Mouse (Mus musculus) cerebellum, adult (tissue): ENCODE measurements around the gene Cmss1.

Experiments used
- ATAC-seq: cut with Nextera tagmentation; 2 replicates; pipeline ENCODE4 v1.9.2; 2017; ENCODE audit warnings: mild to moderate bottlenecking, moderate library complexity, mixed read lengths; ENCODE audit not compliant: insufficient number of reproducible peaks, low FRiP score, low TSS enrichment

The Cmss1 gene

DNA sequence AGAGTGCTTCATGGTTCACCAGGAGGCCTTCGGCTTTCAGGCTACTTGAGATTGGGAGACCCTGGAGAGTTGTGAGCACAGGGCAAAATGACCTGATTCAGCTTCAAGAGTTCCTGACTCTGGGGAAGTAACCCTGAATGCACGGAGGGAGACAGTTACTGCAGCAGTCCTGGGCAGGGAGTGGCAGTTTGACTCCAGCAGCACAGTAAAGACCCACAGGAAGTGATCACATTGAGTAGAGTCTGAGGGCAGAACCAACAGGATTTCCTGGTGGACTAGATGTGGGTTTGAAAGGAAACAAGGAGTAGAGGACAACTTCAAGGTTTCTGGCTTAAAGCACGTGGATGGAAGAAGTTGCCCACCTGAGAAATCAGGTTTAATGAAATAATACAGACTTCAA lies 172.0 kb downstream of the Cmss1 start:
- ATAC-seq, result no peak

DNA sequence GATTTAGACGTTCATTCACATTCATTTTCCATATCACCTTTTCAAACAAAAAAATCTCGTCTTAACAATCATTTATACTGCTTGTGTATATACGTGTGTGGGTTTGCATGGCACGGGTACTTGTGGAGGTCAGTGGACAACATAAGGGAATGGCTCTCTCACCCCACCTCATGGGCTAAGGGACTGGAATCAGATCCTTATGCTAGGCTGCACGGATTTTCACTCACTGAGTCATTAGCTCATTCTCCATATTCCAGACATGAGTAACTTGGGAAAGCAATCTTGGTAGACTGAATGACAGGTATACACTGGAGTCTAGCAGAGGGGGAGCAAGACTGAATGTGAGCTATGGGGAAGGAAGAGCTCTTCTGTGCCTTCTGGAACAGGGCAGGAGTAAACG lies 173.0 kb downstream of the Cmss1 start:
- no peak for ATAC-seq

DNA sequence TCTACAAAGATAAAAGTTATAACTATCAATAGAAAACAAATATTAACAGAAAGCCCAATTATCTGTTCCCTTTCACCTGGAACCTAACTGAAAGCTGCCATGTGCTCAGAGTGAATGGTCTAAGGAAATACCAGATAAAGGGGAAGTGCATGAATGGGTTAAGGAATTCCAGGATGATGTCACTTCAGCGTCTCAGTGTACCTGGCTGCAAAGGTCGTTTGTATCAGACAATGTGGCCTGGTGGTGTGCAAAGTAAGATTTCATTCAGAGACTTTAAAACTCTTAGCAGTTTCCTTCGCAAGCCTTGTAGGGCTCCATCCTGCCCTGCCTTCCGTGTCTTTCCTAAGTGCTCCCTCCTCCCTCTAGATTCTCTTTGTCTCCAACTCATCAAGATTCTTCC lies 173.5 kb downstream of the Cmss1 start:
- no peak for ATAC-seq

DNA sequence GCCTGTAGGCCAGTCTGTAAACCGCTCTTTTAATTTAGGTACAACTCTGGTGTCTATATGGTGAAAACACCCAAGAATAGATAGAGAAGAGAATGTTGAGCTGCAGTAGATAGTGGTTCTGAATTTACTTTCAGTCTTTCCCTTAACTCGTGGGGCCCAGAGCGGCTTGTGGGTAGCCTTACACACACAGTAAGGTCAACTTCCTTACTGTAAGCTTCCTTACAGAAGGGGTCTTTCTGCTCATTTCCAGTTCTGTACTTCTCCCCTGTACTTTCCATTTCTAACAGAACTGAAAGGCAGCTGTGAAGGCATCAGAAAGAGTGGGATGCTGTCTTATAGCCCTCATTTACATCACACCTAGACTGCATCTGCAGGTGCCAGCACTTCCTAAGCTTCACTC lies 175.4 kb downstream of the Cmss1 start:
- no peak for ATAC-seq

DNA sequence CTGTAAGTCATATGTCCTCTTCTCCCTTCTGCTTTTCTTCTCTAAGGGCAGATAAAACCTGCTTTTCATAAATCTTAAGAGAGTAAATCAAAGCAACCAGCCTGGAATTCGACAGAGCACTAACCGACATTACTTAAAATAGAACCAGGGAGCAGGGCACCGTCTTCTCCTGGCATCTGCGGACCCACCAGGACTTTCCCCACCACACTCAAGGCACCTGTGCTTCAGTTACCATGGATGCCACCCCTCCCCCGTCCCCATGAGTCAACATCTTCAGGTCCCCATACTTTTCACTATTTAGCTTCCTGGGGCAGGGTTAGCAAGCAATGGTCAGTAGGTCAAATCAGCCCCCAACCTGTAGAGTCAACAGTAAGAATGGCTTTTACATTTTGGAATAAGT lies 177.7 kb downstream of the Cmss1 start:
- no peak for ATAC-seq

DNA sequence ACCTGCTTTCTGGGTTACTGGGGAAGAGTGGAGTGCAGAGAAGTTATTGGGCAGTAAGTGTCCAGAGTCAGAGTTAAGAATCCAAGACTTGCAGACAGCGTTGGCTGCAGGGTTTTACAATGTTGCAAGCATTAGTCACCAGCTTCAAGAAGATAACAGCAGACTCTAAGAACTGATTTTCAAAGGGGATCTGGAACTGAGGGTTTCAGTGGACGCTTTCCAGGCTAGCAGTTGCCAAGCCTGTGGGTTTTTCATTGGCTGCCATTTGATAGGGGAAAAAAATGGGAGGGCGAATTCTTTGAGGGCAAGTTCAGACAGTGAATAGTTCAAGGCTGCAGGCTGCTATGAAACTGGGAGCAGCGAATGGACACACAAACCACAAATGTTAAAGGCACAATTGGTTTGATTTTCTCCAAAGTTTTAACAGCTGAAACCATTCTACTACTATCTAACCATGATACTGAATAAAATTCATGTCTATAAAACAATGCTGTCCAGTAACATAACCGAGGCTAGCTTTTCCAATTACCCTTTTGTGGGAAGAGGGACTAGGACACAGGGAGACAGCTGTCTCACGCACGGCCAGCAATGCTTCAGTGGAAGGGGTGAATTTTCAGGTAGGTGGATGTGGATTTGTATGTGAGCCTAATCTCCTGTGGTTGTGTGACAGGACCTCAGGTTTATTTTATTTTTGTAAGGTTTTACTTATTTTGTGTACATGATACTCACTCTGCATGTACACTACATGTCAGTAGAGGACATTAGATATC lies 179.0 kb downstream of the Cmss1 start:
- no peak for ATAC-seq

DNA sequence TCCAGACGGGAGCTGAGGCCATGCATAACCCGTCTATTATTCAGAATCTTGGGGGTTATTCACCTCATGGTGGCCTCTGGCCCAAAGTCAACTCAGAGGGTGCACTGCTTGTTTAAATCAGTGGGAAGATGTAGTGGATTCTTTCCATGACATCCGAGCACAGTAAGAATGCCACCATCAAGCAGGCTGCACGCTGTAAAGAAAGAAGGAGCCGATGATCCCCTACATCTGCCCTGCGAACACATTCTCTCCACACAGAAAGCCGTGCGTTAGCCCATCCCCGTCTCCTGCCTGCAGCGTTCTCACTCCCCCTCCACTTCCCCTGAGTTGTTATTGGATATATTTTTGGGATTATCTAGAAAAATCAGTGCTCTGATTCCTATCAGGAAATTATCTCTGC lies 180.0 kb downstream of the Cmss1 start:
- no peak for ATAC-seq

DNA sequence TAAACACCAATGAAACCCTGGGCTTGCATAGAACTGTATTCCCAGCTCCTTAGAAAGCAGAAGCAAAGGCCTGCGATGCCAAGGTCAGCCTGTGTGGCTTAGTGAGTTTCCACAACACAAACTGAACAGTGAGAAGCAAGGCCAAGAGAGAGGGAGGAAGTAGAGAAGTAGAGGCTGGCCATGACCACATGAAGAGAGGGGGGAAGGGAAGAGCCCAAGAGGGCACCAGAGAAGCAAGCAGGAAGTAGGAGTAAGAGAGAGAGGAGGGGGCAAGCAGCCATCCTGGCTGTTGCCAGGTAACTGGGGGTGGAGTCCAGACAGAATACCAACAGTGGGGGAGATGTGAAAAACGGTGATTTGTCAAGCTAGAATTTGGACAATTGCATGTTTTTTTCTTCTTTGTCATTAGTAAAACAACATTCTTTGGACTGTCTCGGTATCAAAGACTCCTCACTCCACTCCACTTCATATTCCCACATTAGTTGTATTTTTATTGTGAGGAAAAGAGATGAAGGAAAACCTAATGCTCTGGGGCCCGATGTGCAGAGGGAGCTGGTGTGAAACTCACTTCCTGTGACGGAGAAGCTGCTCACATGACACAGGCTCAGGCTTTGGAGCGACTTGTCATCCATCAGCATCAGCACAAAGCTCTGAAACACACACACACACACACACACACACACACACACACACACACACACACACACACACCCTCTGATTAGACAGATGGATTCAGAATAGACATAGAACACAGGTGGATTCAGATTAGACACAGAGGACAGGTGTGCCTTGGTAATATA lies 183.5 kb downstream of the Cmss1 start:
- no peak for ATAC-seq

DNA sequence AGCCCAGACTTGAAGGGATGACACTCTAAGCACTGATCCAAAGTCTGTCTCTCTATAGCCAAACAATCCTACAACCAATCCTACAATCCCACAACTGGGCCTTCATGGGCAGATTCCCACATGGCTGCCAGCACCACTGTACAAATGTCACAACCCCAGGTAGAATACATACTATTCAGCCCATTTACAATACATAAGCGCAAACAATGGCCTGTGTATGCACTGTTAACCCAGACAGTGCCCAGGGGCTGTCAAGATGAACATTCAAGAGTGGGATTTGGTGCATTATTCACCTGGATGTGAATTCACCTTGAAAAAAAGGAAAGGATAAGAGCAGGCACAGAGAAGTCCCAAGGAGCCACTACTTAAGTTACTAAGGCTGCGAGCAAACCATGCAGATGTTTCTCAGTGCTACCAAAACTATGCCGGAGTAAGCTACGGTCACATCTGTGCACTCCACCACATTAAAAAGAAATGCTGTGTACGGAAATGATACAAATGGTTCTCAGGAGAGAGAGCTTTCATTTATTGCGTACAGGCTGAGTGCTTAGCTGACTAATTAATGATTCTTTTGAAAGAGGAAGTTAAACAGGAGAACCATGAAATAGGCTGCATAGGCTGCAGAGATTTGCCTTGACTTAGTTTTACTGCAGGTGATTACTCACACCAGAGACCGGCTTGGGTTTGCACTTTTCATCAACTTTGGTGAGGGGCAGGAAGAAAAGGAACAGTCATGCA lies 184.8 kb downstream of the Cmss1 start:
- no peak for ATAC-seq

DNA sequence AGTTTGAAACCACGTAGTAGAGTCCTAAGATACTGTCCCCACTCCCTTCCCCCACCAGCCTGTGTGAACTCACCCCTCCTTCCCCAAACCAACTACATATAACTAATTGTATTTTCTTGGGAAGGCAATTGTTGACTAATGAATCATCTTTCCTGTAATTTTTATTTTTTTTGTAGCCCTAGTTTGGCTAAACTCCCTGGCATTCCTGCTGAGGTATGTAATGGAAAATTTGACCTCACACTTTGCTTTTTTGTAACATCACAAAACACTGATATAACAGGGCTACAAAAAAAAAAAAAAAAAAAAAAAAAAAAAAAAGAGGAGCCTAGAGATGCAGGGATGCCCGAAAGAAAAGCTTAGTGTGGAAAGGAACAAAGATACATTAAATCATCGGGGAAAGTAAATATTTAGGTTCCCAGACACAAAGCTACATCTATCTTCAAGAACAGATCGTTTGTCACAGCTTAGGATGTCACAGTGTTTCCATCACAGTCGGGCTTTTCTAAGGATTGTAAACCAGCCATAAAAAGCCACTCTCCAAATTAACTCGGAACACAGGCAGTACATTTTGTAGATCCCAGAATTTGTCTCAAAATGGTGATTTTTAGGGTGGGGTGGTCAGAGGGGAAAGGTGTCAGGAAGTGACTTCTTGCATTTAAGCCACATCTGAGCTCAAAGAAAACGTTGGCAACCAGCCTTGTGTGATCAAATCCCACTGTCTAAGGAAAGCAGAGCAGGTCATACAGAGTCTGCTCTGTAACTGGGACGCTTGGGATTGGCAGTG lies 185.7 kb downstream of the Cmss1 start:
- no peak for ATAC-seq

DNA sequence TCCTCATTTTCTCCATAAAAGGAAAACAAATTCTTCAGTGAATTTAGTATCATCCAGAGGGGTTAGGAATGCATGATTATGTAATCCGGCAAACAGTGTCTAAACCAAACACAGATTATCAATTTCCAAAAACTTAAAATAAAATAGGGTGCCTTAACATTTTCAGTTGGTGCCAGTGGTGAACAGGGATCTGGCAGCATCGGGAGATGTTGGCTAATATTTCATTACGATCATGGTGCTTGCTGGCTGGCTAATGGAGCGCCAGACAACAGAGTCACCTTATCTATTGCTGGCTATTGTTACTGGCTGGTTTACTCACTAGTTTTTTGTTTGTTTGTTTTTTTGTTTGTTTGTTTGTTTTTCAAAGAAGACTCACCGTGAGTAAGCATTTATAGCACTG lies 186.8 kb downstream of the Cmss1 start:
- no peak for ATAC-seq

DNA sequence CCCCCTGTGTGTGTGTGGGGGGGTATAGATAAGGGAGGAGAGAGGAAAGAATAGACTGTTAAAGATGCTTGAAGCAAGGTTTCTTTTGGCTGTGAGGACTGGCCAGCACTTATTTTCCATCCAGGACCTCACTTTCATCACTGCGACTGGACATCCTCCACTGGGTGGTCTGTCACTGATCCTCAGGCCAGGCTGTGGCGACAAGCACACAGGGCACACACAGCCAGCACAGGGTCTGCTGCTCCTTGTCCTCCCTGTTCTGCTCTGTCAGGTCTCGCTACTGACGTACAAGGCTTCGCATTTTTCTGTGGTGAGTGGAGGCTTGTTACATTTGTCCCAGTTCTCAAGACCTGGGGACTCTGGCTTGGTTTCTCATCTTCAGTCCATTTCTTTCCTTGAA lies 187.3 kb downstream of the Cmss1 start:
- ATAC-seq, result no peak

DNA sequence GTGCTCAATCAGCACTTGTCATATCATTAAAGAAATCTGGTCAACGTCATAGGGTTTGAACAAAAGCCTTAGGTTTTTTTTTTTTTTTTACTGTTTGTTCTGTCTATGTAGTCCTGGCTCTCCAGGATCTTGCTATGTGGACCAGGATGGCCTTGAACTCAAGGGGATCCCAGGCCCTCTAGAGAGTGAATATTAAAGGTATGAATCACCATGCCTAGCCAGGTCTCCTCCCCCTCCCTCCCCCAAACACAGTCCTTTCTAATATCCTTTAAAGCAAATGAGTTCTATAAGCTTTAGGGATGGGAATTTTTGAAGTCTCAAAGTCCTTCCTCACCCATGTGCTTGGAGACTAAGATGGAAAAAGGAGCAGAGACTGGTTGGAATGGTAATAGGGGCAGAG lies 188.7 kb downstream of the Cmss1 start:
- ATAC-seq, result no peak

DNA sequence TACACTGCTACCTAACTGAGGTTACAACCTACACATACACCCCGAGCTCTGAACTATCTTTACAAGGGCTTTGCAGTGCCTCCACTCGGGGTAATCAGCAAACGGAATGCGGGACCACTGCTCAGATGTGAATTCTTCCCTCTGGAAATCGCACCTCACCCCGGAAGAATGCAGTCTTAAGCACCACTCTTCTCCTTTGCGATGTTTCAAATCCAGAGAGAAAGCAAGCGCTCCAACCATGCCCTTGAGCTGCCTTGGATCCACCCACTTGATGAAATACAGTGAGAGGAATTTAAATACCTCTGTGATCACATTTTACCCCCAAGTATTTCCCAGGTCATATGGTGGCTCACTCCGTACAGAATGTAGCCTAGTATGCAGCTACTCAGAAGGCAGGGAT lies 189.6 kb downstream of the Cmss1 start:
- no peak for ATAC-seq

DNA sequence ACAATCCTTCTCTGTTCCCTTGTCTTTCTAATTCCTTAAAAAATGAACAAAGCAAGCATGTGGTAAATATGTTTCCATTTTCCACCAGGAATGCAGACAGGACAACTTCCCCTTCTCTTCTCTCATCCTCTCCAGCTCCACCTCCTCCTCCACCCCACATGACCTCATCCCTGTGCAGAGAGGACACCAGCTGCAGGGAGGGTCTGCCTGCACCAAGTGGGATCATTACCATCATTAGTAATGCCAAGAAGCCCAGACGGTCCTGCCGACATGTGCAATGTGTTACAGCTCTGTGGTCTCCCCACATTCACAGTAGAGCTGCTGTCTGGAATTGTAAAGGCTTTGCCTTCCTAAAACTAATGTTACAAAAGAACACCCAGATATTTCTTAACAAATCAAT lies 190.6 kb downstream of the Cmss1 start:
- ATAC-seq, result no peak

DNA sequence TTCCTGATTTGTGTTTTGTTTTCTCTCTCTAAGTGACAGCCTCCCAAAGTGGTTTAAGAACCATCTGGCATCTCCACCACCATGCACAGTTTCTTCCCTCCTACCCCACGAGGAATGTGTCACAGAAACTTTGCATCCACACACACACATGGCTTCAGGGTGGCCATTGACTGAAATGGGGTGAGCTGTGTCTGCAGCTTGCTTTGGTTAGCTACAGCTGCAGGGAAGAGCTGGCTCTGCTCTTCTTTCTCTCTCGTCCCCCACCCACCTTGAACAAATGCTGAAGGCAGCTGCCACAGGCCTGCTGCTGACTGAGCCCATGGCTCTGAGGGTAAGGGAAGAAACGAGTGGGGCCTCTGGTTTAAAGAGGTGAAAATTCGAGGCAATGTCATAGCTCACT lies 193.9 kb downstream of the Cmss1 start:
- no peak for ATAC-seq

DNA sequence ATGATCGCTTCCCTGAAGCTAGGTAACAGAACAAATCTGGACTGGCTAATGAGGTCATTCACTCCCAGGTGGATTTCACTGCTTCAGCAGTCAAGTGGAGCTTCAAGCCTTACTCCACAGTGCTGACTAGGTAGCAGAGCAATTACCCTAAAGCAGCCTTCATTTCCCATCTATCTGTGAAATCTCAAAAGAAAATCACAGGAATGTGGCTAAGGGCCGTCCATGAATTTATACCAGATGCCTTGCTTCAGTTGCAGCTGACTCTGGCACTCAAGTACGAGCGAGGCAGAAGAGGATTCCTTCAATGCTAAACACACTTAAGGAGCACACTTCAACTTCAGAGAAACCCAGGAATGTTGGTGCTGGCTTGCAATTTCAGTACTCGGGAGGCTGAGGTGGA lies 202.8 kb downstream of the Cmss1 start:
- ATAC-seq, result no peak

DNA sequence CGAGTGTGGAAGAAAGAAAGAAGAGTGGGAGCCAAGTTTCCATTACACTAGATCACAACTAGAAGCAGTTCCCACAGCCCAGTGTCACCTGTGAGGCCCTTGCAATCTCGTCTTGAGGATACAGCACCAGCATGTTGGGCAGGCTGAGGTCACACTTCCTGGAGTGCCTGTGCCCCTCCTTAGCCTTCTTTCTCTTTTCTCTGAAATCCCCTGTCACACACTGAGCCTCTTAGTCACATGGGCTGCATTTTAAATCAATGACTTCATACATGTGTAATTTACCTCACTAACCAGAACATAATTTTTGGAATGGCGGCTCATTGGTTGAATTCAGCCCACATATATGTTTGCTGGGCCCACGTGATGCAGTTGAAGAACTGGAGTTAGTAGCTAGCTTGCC lies 203.8 kb downstream of the Cmss1 start:
- ATAC-seq, result no peak

DNA sequence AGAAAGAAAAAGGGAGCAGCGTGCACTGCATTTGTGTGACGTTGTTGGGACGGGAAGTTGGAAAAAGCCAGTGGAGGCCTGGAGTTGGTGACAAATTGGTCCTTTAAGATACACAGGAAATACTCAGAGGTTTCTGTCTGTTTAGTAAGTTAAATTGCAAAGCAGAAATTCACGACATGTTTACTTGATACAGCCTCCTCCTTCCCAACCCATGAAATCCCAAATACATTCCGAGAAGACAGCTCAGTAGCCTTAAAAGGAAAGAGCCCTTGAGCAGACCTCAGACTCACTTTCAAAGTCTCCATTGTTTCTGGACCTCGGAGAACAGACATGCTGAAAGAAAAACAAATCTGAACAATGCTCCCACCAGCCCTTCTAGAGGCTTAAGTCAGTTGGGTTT lies 205.0 kb downstream of the Cmss1 start:
- no peak for ATAC-seq

DNA sequence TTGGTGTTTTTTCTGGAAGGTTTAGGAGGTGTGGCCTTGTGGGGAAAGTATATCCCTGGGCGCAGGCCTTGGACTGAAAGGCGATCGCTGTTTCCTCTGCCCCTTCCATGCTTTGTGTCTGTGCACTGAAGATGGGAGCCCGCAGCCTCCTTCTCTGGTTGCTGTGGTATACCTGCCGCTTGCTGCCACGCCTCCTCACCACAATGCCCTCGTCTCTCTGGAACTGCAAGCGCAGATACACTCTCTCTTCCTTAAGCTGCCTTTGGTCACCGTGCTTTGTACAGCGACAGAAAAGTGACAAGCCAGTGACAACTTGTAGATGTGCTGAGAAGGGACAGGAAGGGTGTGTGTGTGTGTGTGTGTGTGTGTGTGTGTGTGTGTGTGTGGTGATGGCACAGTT lies 207.1 kb downstream of the Cmss1 start:
- no peak for ATAC-seq
